ENCODE assay signal across 27 mouse cellular contexts in the genomic region with DNA sequence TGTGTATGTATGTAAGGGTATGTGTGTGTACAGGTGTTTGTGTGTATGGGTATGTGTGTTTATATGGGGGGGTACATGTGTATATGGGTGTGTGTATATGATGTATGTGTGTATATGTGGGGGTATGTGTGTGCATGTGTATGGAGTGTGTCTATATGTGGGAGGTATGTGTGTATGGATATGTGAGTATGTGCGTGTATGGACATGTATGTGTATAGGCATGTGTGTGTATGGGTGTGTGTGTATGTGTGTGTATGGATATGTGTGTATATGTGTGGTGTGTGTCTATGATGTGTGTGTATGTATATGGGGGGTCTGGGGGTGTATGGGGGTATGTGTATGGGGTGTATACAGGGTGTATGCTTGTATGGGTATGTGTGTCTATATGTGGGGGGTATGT. TPM values are rescaled to one million over a fixed set of nuclear protein-coding genes. Genes with fewer than 3 reads are reported as not detected.
DNase-seq lines count a peak whose midpoint lies in the region; ATAC-seq and TF ChIP-seq lines count a peak whose summit lies in the region.
"Had no signal": no experiment of that assay in that cellular context is flagged by ENCODE, and none has a peak within 500 bp of the region (broad histone marks: within the 10 kb centered on the region; RNA-seq: fewer than 3 reads in every experiment).

No protein-coding gene starts in this region.

- peak; percentile 79 for DNase-seq in heart, adult 11 months
- DNase-seq in heart, postnatal 4 days = no peak
- DNase-seq in liver = no peak
- no peak for DNase-seq in stomach, postnatal 0 days (ENCODE audit: low spot score)
- DNase-seq: adrenal gland, postnatal 10 days; adrenal gland, postnatal 36 days; B cell, adult 2 months; cerebellum, adult 18-20 months; cerebellum, adult 9-10 months; cerebellum, postnatal 14 days; gastrocnemius, postnatal 10 days; gastrocnemius, postnatal 36 days had no signal

- TF ChIP-seq EP300 in stomach, postnatal 0 days (optimal IDR thresholded peaks at IDR 0.05) = no peak

- H3K27ac ChIP-seq in liver, embryonic 15.5 days (replicated peaks) = no peak overlapping the region
- H3K27ac ChIP-seq in stomach, embryonic 16.5 days (ENCODE audit: low read length) = no peak overlapping the region
- no peak overlapping the region for H3K27ac ChIP-seq in stomach, postnatal 0 days (replicated peaks)
- H3K27ac ChIP-seq: forebrain, embryonic 10.5 days; forebrain, embryonic 13.5 days; hindbrain, embryonic 13.5 days had no signal

- 67% methylated on average over 1 of the region's 1 CpGs for WGBS in liver, embryonic 15.5 days (ENCODE audit: insufficient replicate concordance)
- 96% methylated on average over 1 of the region's 1 CpGs for WGBS in stomach, embryonic 16.5 days
- WGBS in stomach, postnatal 0 days = 95% methylated on average over 1 of the region's 1 CpGs

- H3K36me3 ChIP-seq in liver, embryonic 15.5 days (replicated peaks) = no peaks in the 10 kb centered on the region
- H3K36me3 ChIP-seq in stomach, embryonic 16.5 days (ENCODE audit: control insufficient read depth, insufficient read depth, low read length) = no peaks in the 10 kb centered on the region
- no peaks in the 10 kb centered on the region for H3K36me3 ChIP-seq in stomach, postnatal 0 days (ENCODE audit: control insufficient read depth, insufficient read depth, low read length)
- H3K36me3 ChIP-seq: forebrain, embryonic 10.5 days; G1E; hindbrain, embryonic 10.5 days; hindbrain, embryonic 13.5 days had no signal

- no peaks in the 10 kb centered on the region for H3K27me3 ChIP-seq in liver, embryonic 15.5 days
- no peaks in the 10 kb centered on the region for H3K27me3 ChIP-seq in stomach, embryonic 16.5 days (ENCODE audit: control insufficient read depth, insufficient read depth, low read length)
- H3K27me3 ChIP-seq in stomach, postnatal 0 days (ENCODE audit: control insufficient read depth, insufficient read depth, low read length) = no peaks in the 10 kb centered on the region
- H3K27me3 ChIP-seq: CH12.LX; forebrain, embryonic 13.5 days; hindbrain, embryonic 13.5 days had no signal

- no peak overlapping the region for H3K4me2 ChIP-seq in liver, embryonic 15.5 days
- no peak overlapping the region for H3K4me2 ChIP-seq in stomach, embryonic 16.5 days (ENCODE audit: low read depth, low read length)
- no peak overlapping the region for H3K4me2 ChIP-seq in stomach, postnatal 0 days (replicated peaks; ENCODE audit: low read depth)
- H3K4me2 ChIP-seq: forebrain, embryonic 13.5 days; heart, embryonic 11.5 days; hindbrain, embryonic 13.5 days had no signal

- ATAC-seq in liver, embryonic 15.5 days (ENCODE audit: insufficient read depth) = 0 out of 2 replicates have a peak, but pooled peaks have one; percentile 8
- peak; percentile 37; the same call in 1 of the 2 replicates for ATAC-seq in stomach, embryonic 16.5 days (ENCODE audit: insufficient read depth, low FRiP score)
- ATAC-seq in stomach, postnatal 0 days (ENCODE audit: low FRiP score, low TSS enrichment) = no peak
- ATAC-seq: forebrain, embryonic 13.5 days; forebrain, embryonic 16.5 days; Patski had no signal

- no peak for TF ChIP-seq CTCF in stomach, postnatal 0 days (IDR thresholded peaks at IDR 0.05; ENCODE audit: low read depth)

- no peak overlapping the region for H3K9ac ChIP-seq in liver, embryonic 15.5 days
- no peak overlapping the region for H3K9ac ChIP-seq in stomach, embryonic 16.5 days (ENCODE audit: low read length)
- H3K9ac ChIP-seq in stomach, postnatal 0 days (ENCODE audit: low read length) = no peak overlapping the region
- H3K9ac ChIP-seq: forebrain, embryonic 13.5 days; hindbrain, embryonic 13.5 days had no signal

- H3K9me3 ChIP-seq in liver, embryonic 15.5 days (replicated peaks) = no peaks in the 10 kb centered on the region
- no peaks in the 10 kb centered on the region for H3K9me3 ChIP-seq in stomach, embryonic 16.5 days (replicated peaks; ENCODE audit: control insufficient read depth, low read length)
- no peaks in the 10 kb centered on the region for H3K9me3 ChIP-seq in stomach, postnatal 0 days (ENCODE audit: control insufficient read depth, low read length)
- H3K9me3 ChIP-seq: forebrain, embryonic 13.5 days; G1E; hindbrain, embryonic 13.5 days had no signal

- H3K4me1 ChIP-seq in liver, embryonic 15.5 days (replicated peaks) = no peaks in the 10 kb centered on the region
- no peaks in the 10 kb centered on the region for H3K4me1 ChIP-seq in stomach, embryonic 16.5 days (ENCODE audit: control insufficient read depth, insufficient read depth, low read length)
- no peaks in the 10 kb centered on the region for H3K4me1 ChIP-seq in stomach, postnatal 0 days (replicated peaks; ENCODE audit: control insufficient read depth, insufficient read depth)

- H3K4me3 ChIP-seq in liver, embryonic 15.5 days (replicated peaks) = no peak overlapping the region
- no peak overlapping the region for H3K4me3 ChIP-seq in stomach, embryonic 16.5 days (replicated peaks; ENCODE audit: low read length)
- no peak overlapping the region for H3K4me3 ChIP-seq in stomach, postnatal 0 days (ENCODE audit: low read depth, low read length)
- H3K4me3 ChIP-seq: forebrain, embryonic 10.5 days; forebrain, embryonic 13.5 days; hindbrain, embryonic 10.5 days; hindbrain, embryonic 13.5 days had no signal

RNA-seq across cellular contexts. Expression of gene Gpam, which starts 1.4 kb away (rescaled TPM):
- total RNA-seq in heart, postnatal 4 days (2021) = 10 to 100 TPM; 61.4 to 62.7 TPM
- 28.3 and 33.6 TPM in 2 replicates for polyA plus RNA-seq in liver, embryonic 15.5 days (2015; fragmentation: Nextera tagmentation; extraction: Ambion mirVana)
- 21.2 and 23.3 TPM in 2 replicates for polyA plus RNA-seq in stomach, embryonic 16.5 days (2015; fragmentation: Nextera tagmentation; extraction: Ambion mirVana)
- polyA plus RNA-seq in stomach, postnatal 0 days (2015; fragmentation: Nextera tagmentation; extraction: Ambion mirVana) = 12.5 and 13.1 TPM in 2 replicates

RNA-seq across cellular contexts. Expression of gene Tectb, which starts 52.1 kb away (rescaled TPM):
- total RNA-seq in heart, postnatal 4 days (2021) = under 1 TPM in 1 of 2 experiments, not detected in 1; 0.19 TPM
- polyA plus RNA-seq in liver, embryonic 15.5 days (2015; fragmentation: Nextera tagmentation; extraction: Ambion mirVana) = 0.37 and 0.38 TPM in 2 replicates
- 0.13 and 0.14 TPM in 2 replicates for polyA plus RNA-seq in stomach, embryonic 16.5 days (2015; fragmentation: Nextera tagmentation; extraction: Ambion mirVana)
- 0.16 and 0.23 TPM in 2 replicates for polyA plus RNA-seq in stomach, postnatal 0 days (2015; fragmentation: Nextera tagmentation; extraction: Ambion mirVana)
- total RNA-seq: CH12.LX; gastrocnemius, adult 18-20 months; granulocyte monocyte progenitor cell, adult 5-6 weeks had no signal
- polyA plus RNA-seq: forebrain, embryonic 10.5 days; forebrain, embryonic 16.5 days; G1E; heart, embryonic 11.5 days; heart, embryonic 14.5 days; hindbrain, embryonic 10.5 days; intestine, embryonic 14.5 days; Patski had no signal
